Mouse (Mus musculus) lung, adult 2 months (tissue): ENCODE data around the gene Slc12a3.

Experiments
- CTCF ChIP-seq: fragments of 200-500 bp; IDR thresholded peaks from 2 replicates; pipeline ENCODE4 v1.5.1; 2011; ENCODE audit warnings: mild to moderate bottlenecking, low read length, control low read depth; ENCODE audit not compliant: insufficient read depth
- POLR2A ChIP-seq: fragments of 200-500 bp; IDR thresholded peaks from 2 replicates; pipeline ENCODE4 v1.6.1; 2011; ENCODE audit warnings: low read depth, mild to moderate bottlenecking, control low read depth, low read length, borderline replicate concordance; ENCODE audit errors: extremely low read depth

- TF ChIP-seq CTCF (no peak), POLR2A (no peak)
Measured at GRCm38 (mm10) chr8:94346264-94346663, 17.3 kb downstream of the Slc12a3 start.
